Mouse (Mus musculus) G1E (cell line): Measurements from ENCODE around the gene Trim45.

Experiments used
- CTCF ChIP-seq: IDR thresholded peaks from 2 replicates; pipeline ENCODE4 v1.5.1; 2012; ENCODE audit warnings: low read depth, low read length, inconsistent platforms, mixed read lengths
- GATA1 ChIP-seq: IDR thresholded peaks from 2 replicates; pipeline ENCODE4 v1.6.1; 2012; ENCODE audit warnings: borderline replicate concordance, low read length, inconsistent platforms, mixed read lengths
- GATA2 ChIP-seq: IDR thresholded peaks from 2 replicates; pipeline ENCODE4 v1.6.1; 2012; ENCODE audit warnings: low read depth, low read length, inconsistent platforms, borderline replicate concordance

- TF ChIP-seq CTCF (no peak), GATA1 (no peak), GATA2 (no peak)
Observed at GRCm38 (mm10) chr3:100924065-100924732, 2.2 kb downstream of the Trim45 start.
